Mouse (Mus musculus) stomach, postnatal 0 days (tissue): ENCODE data around the gene Mtmr14. TPM values are rescaled to one million over a fixed set of nuclear protein-coding genes. Genes with fewer than 3 reads are reported as not detected.

Source experiments
- ATAC-seq: fragments of 200-750 bp; cut with Nextera tagmentation; 2 replicates; pipeline ENCODE4 v1.8.0; 2017; ENCODE audit not compliant: low FRiP score, low TSS enrichment
- DNase-seq: peaks from one replicate; pipeline ENCODE4 v3.0.0-alpha.2; 2016; ENCODE audit warnings: low spot score
- H3K27ac ChIP-seq: fragments of 300-500 bp; sonication (generic); replicated peaks from 2 replicates; pipeline ENCODE4 v1.5.1; 2014; ENCODE audit warnings: mild to moderate bottlenecking, control low read depth
- H3K27me3 ChIP-seq: fragments of 300-500 bp; sonication (generic); 2 replicates; pipeline ENCODE4 v1.6.1; 2014; ENCODE audit warnings: low read length; ENCODE audit not compliant: control insufficient read depth, insufficient read depth
- H3K36me3 ChIP-seq: fragments of 300-500 bp; sonication (generic); 2 replicates; pipeline ENCODE4 v1.6.1; 2014; ENCODE audit warnings: low read length, mixed read lengths; ENCODE audit not compliant: control insufficient read depth, insufficient read depth
- H3K4me1 ChIP-seq: fragments of 300-500 bp; sonication (generic); replicated peaks from 2 replicates; pipeline ENCODE4 v1.6.1; 2014; ENCODE audit warnings: antibody characterized with exemption; ENCODE audit not compliant: control insufficient read depth, insufficient read depth
- H3K4me2 ChIP-seq: fragments of 300-500 bp; sonication (generic); replicated peaks from 2 replicates; pipeline ENCODE4 v1.6.1; 2014; ENCODE audit warnings: low read depth, mild to moderate bottlenecking, control low read depth, moderate library complexity
- H3K4me3 ChIP-seq: fragments of 300-500 bp; sonication (generic); 2 replicates; pipeline ENCODE4 v1.5.1; 2014; ENCODE audit warnings: low read depth, low read length, control low read depth
- H3K9ac ChIP-seq: fragments of 300-500 bp; sonication (generic); 2 replicates; pipeline ENCODE4 v1.6.1; 2014; ENCODE audit warnings: mild to moderate bottlenecking, low read length, control low read depth, mixed read lengths
- H3K9me3 ChIP-seq: fragments of 300-500 bp; sonication (generic); 2 replicates; pipeline ENCODE4 v1.6.1; 2016; ENCODE audit warnings: low read length; ENCODE audit not compliant: control insufficient read depth
- CTCF ChIP-seq: IDR thresholded peaks from 2 replicates; pipeline ENCODE4 v1.5.1; 2016; ENCODE audit warnings: antibody characterized with exemption, low read depth, mild to moderate bottlenecking, moderate library complexity
- EP300 ChIP-seq: optimal IDR thresholded peaks from 2 replicates; pipeline ENCODE3; 2016; ENCODE audit warnings: antibody characterized with exemption
- WGBS: fragments of 180-500 bp; shearing (Covaris S2); extraction: QIAGEN DNeasy Blood & Tissue Kit; methylation state at CpG from one replicate; pipeline ENCODE4 v1.1.7; 2014; 5-methylcytosine and 5-hydroxymethylcytosine counted together
- polyA plus RNA-seq: library from polyadenylated mRNA; unstranded; fragments of >200 nt; fragmentation: Nextera tagmentation; extraction: Ambion mirVana; gene quantifications from 2 replicates; pipeline ENCODE4 v1.2.1, GENCODE M21; 2015

Gene Mtmr14
- polyA plus RNA-seq, 1 experiment from 2014 or later, result 20.3 TPM

- H3K9me3 ChIP-seq, result no peaks in the 10 kb centered on the region
- peaks cover 12% of the 10 kb centered on the region; the same call in 1 of the 2 replicates for H3K36me3 ChIP-seq
- H3K27me3 ChIP-seq, result no peaks in the 10 kb centered on the region
- no peak overlapping the region for H3K9ac ChIP-seq
- H3K4me3 ChIP-seq, result no peak overlapping the region
- H3K4me2 ChIP-seq, result no peak overlapping the region
- DNase-seq (no peak), ATAC-seq (no peak)
- H3K27ac ChIP-seq, result no peak overlapping the region
- no peak for TF ChIP-seq EP300
- H3K4me1 ChIP-seq, result no peaks in the 10 kb centered on the region
- 77% methylated on average over 2 of the region's 2 CpGs for WGBS
Observed at GRCm38 (mm10) chr6:113245585-113245984, 7.9 kb downstream of the Mtmr14 start.

GRCm38 (mm10) chr6:113250786-113251185 lies 13.1 kb downstream of the Mtmr14 start:
- WGBS, result 84% methylated on average over 5 of the region's 5 CpGs
- no peak for TF ChIP-seq CTCF
- no peak for TF ChIP-seq EP300
- Histone ChIP-seq H3K4me2 (no peak overlapping the region), H3K27me3 (no peaks in the 10 kb centered on the region), H3K9me3 (no peaks in the 10 kb centered on the region), H3K4me3 (no peak overlapping the region), H3K36me3 (peaks cover 16% of the 10 kb centered on the region), H3K4me1 (no peaks in the 10 kb centered on the region), H3K9ac (no peak overlapping the region), H3K27ac (no peak overlapping the region)
- DNase-seq (no peak), ATAC-seq (no peak)

- no peak overlapping the region for H3K9ac ChIP-seq
- H3K4me3 ChIP-seq, result no peak overlapping the region
- H3K9me3 ChIP-seq, result no peaks in the 10 kb centered on the region
- H3K27ac ChIP-seq, result no peak overlapping the region
- H3K36me3 ChIP-seq, result peaks cover 21% of the 10 kb centered on the region
- no peaks in the 10 kb centered on the region for H3K4me1 ChIP-seq
- no peaks in the 10 kb centered on the region for H3K27me3 ChIP-seq
- peak; percentile 36 for TF ChIP-seq CTCF
- no peak for TF ChIP-seq EP300
- DNase-seq (no peak), ATAC-seq (no peak)
- no peak overlapping the region for H3K4me2 ChIP-seq
Observed at GRCm38 (mm10) chr6:113251921-113252320, 14.3 kb downstream of the Mtmr14 start.

GRCm38 (mm10) chr6:113254899-113255298 lies 17.3 kb downstream of the Mtmr14 start:
- no peak for ATAC-seq
- H3K4me1 ChIP-seq, result no peaks in the 10 kb centered on the region
- peaks cover 25% of the 10 kb centered on the region for H3K36me3 ChIP-seq

GRCm38 (mm10) chr6:113261174-113261858 lies 23.7 kb downstream of the Mtmr14 start:
- TF ChIP-seq EP300 (no peak), CTCF (no peak)
- Histone ChIP-seq H3K4me1 (no peaks in the 10 kb centered on the region), H3K4me2 (no peak overlapping the region), H3K27ac (no peak overlapping the region), H3K9ac (no peak overlapping the region), H3K4me3 (no peak overlapping the region), H3K9me3 (no peaks in the 10 kb centered on the region), H3K36me3 (peaks cover 33% of the 10 kb centered on the region), H3K27me3 (no peaks in the 10 kb centered on the region)
- 81% methylated on average over 8 of the region's 8 CpGs for WGBS
- no peak for ATAC-seq
- no peak for DNase-seq

More at GRCm38 (mm10) chr6:113254899-113255298, 17.3 kb downstream of the Mtmr14 start:
- H3K9me3 ChIP-seq, result no peaks in the 10 kb centered on the region
- H3K27ac ChIP-seq, result no peak overlapping the region
- H3K4me2 ChIP-seq, result no peak overlapping the region
- TF ChIP-seq CTCF (no peak), EP300 (no peak)
- H3K4me3 ChIP-seq, result no peak overlapping the region
- no peaks in the 10 kb centered on the region for H3K27me3 ChIP-seq
- DNase-seq, result no peak
- H3K9ac ChIP-seq, result no peak overlapping the region

GRCm38 (mm10) chr6:113263531-113263930 lies 25.9 kb downstream of the Mtmr14 start:
- WGBS, result 93% methylated on average over 6 of the region's 6 CpGs
- Histone ChIP-seq H3K4me1 (no peaks in the 10 kb centered on the region), H3K9ac (no peak overlapping the region), H3K27ac (no peak overlapping the region), H3K36me3 (peaks cover 36% of the 10 kb centered on the region), H3K9me3 (no peaks in the 10 kb centered on the region), H3K4me3 (no peak overlapping the region), H3K27me3 (no peaks in the 10 kb centered on the region), H3K4me2 (no peak overlapping the region)
- ATAC-seq (no peak), DNase-seq (no peak)
- TF ChIP-seq CTCF, result no peak
- no peak for TF ChIP-seq EP300
